Mouse (Mus musculus) hindbrain, embryonic 11.5 days (tissue): ENCODE data around the gene Isl2. TPM values are rescaled to one million over a fixed set of nuclear protein-coding genes. Genes with fewer than 3 reads are reported as not detected.

Experiments
- ATAC-seq: fragments of 200-750 bp; cut with Nextera tagmentation; 2 replicates; pipeline ENCODE4 v1.8.0; 2017; ENCODE audit warnings: mild to moderate bottlenecking, moderate TSS enrichment, moderate library complexity; ENCODE audit not compliant: low FRiP score
- DNase-seq: peaks from one replicate; pipeline ENCODE4 v3.0.0-alpha.2; 2015; ENCODE audit warnings: low spot score
- H3K27ac ChIP-seq: fragments of 300-500 bp; sonication (generic); 2 replicates; pipeline ENCODE4 v1.5.1; 2014; ENCODE audit warnings: mild to moderate bottlenecking, low read depth, low read length
- H3K27me3 ChIP-seq: fragments of 300-500 bp; sonication (generic); 2 replicates; pipeline ENCODE4 v1.6.1; 2014; ENCODE audit warnings: mild to moderate bottlenecking, low read length, moderate library complexity, mixed read lengths; ENCODE audit not compliant: control insufficient read depth, insufficient read depth
- H3K36me3 ChIP-seq: fragments of 300-500 bp; sonication (generic); 2 replicates; pipeline ENCODE4 v1.6.1; 2014; ENCODE audit warnings: mild to moderate bottlenecking, low read length, moderate library complexity, mixed read lengths; ENCODE audit not compliant: control insufficient read depth, insufficient read depth
- H3K4me1 ChIP-seq: fragments of 300-500 bp; sonication (generic); replicated peaks from 2 replicates; pipeline ENCODE4 v1.6.1; 2014; ENCODE audit warnings: low read length, mixed read lengths; ENCODE audit not compliant: control insufficient read depth, insufficient read depth
- H3K4me2 ChIP-seq: fragments of 300-500 bp; sonication (generic); replicated peaks from 2 replicates; pipeline ENCODE4 v1.6.1; 2014; ENCODE audit warnings: mild to moderate bottlenecking, low read depth, low read length
- H3K4me3 ChIP-seq: fragments of 300-500 bp; sonication (generic); 2 replicates; pipeline ENCODE4 v1.5.1; 2014; ENCODE audit warnings: low read depth, low read length
- H3K9ac ChIP-seq: fragments of 300-500 bp; sonication (generic); 2 replicates; pipeline ENCODE4 v1.6.1; 2014; ENCODE audit warnings: low read depth, low read length
- H3K9me3 ChIP-seq: fragments of 300-500 bp; sonication (generic); 2 replicates; pipeline ENCODE4 v1.6.1; 2016; ENCODE audit warnings: low read length; ENCODE audit not compliant: control insufficient read depth
- WGBS: fragments of 180-500 bp; shearing (Covaris S2); extraction: QIAGEN DNeasy Blood & Tissue Kit; methylation state at CpG from one replicate; pipeline ENCODE4 v1.1.7; 2014; 5-methylcytosine and 5-hydroxymethylcytosine counted together
- polyA plus RNA-seq: library from polyadenylated mRNA; unstranded; fragments of >200 nt; fragmentation: Nextera tagmentation; extraction: Ambion mirVana; gene quantifications from 2 replicates; pipeline ENCODE4 v1.2.1, GENCODE M21; 2014

The Isl2 gene
- polyA plus RNA-seq, 1 experiment from 2014 or later, result 15.3 TPM

GRCm38 (mm10) chr9:55571071-55571470, 32.6 kb downstream of the Isl2 start:
- ATAC-seq, result no peak

GRCm38 (mm10) chr9:55576571-55576970, 38.1 kb downstream of the Isl2 start:
- Histone ChIP-seq H3K9ac (no peak overlapping the region), H3K27ac (no peak overlapping the region), H3K4me3 (no peak overlapping the region), H3K4me2 (no peak overlapping the region), H3K9me3 (no peaks in the 10 kb centered on the region), H3K4me1 (no peaks in the 10 kb centered on the region), H3K36me3 (no peaks in the 10 kb centered on the region), H3K27me3 (no peaks in the 10 kb centered on the region)
- no peak for ATAC-seq
- no peak for DNase-seq
- 86% methylated on average over 1 of the region's 1 CpGs for WGBS

More at GRCm38 (mm10) chr9:55571071-55571470, 32.6 kb downstream of the Isl2 start:
- no peak overlapping the region for H3K27ac ChIP-seq
- H3K4me3 ChIP-seq, result no peak overlapping the region
- 96% methylated on average over 1 of the region's 1 CpGs for WGBS
- H3K4me1 ChIP-seq, result no peaks in the 10 kb centered on the region
- H3K9ac ChIP-seq, result no peak overlapping the region
- no peaks in the 10 kb centered on the region for H3K36me3 ChIP-seq
- H3K9me3 ChIP-seq, result no peaks in the 10 kb centered on the region
- DNase-seq, result no peak
- H3K4me2 ChIP-seq, result no peak overlapping the region
- H3K27me3 ChIP-seq, result no peaks in the 10 kb centered on the region

GRCm38 (mm10) chr9:55581414-55581813, 42.9 kb downstream of the Isl2 start:
- H3K4me1 ChIP-seq, result no peaks in the 10 kb centered on the region
- no peak overlapping the region for H3K27ac ChIP-seq
- H3K4me2 ChIP-seq, result no peak overlapping the region
- no peak for ATAC-seq
- no peaks in the 10 kb centered on the region for H3K36me3 ChIP-seq
- no peaks in the 10 kb centered on the region for H3K9me3 ChIP-seq
- 22% methylated on average over 3 of the region's 3 CpGs for WGBS
- H3K4me3 ChIP-seq, result no peak overlapping the region
- no peak overlapping the region for H3K9ac ChIP-seq
- no peaks in the 10 kb centered on the region for H3K27me3 ChIP-seq
- peak; percentile 7 for DNase-seq

GRCm38 (mm10) chr9:55586141-55586540, 47.7 kb downstream of the Isl2 start:
- no peak for ATAC-seq
- DNase-seq, result no peak
- WGBS, result 95% methylated on average over 6 of the region's 6 CpGs
- Histone ChIP-seq H3K27me3 (no peaks in the 10 kb centered on the region), H3K36me3 (no peaks in the 10 kb centered on the region), H3K4me1 (no peaks in the 10 kb centered on the region), H3K9ac (no peak overlapping the region), H3K9me3 (no peaks in the 10 kb centered on the region), H3K27ac (no peak overlapping the region), H3K4me3 (no peak overlapping the region), H3K4me2 (no peak overlapping the region)

Other genes with a start within 250 kb of the Isl2 start
- gene Nrg4, start 211.8 kb upstream of the Isl2 start, polyA plus RNA-seq, result 1.3 and 1.8 TPM in 2 replicates
- 0.66 and 0.85 TPM in 2 replicates for gene Tmem266, start 211.8 kb upstream of the Isl2 start, polyA plus RNA-seq
- gene Etfa, start 26.4 kb upstream of the Isl2 start, polyA plus RNA-seq, result 131 TPM in 2 replicates